Mouse (Mus musculus): ENCODE data around the gene Olfr275. TPM values are rescaled to one million over a fixed set of nuclear protein-coding genes. Genes with fewer than 3 reads are reported as not detected.

Gene Olfr275
- not detected for total RNA-seq (2023)

GRCm38 (mm10) chr4:52814304-52814703 is at the start of gene Olfr275:
Olfr275 (plus strand) TSS chr4:52814604.

GRCm38 (mm10) chr4:52859136-52859535 is 44.7 kb downstream of the Olfr275 start, which contains the start of gene Olfr273:
Olfr273 (minus strand) TSS chr4:52859236.

Other genes with a start within 250 kb of the Olfr275 start
- gene Toporsl, start 218.3 kb upstream of the Olfr275 start, total RNA-seq (2023): not detected
- gene Olfr273, start 44.6 kb downstream of the Olfr275 start, total RNA-seq (2023): not detected
- not detected for gene Olfr272, start 104.6 kb downstream of the Olfr275 start, total RNA-seq (2023)
- not detected for gene Olfr270, start 149.9 kb downstream of the Olfr275 start, total RNA-seq (2023)
- not detected for gene Nipsnap3a, start 174.7 kb downstream of the Olfr275 start, total RNA-seq (2023)
- 36.7 TPM for gene Nipsnap3b, start 197.3 kb downstream of the Olfr275 start, total RNA-seq (2023)

All from CD4-positive naive resting alpha-beta T cell, adult 57 days (primary cell).